9 mouse cellular contexts compared by ENCODE assay signal in genomic region chr5:25025309-25026019, GRCm38 (mm10).
DNase-seq lines count a peak whose midpoint lies in the region; ATAC-seq lines count a peak whose summit lies in the region.
"Had no signal": no experiment of that assay in that cellular context is flagged by ENCODE, and none has a peak within 500 bp of the region (broad histone marks: within the 10 kb centered on the region; RNA-seq: fewer than 3 reads in every experiment).

No protein-coding gene starts in this region.

- H3K36me3 ChIP-seq in midbrain, embryonic 16.5 days (ENCODE audit: control insufficient read depth, insufficient read depth, low read length) = no peaks in the 10 kb centered on the region
- no peaks in the 10 kb centered on the region for H3K36me3 ChIP-seq in midbrain, embryonic 13.5 days
- H3K36me3 ChIP-seq in hindbrain, embryonic 13.5 days = no peaks in the 10 kb centered on the region
- H3K36me3 ChIP-seq in forebrain, embryonic 14.5 days (ENCODE audit: control insufficient read depth, insufficient read depth, low read length) = no peaks in the 10 kb centered on the region

- 80% methylated on average over 12 of the region's 12 CpGs for WGBS in midbrain, embryonic 16.5 days
- WGBS in midbrain, embryonic 13.5 days = 72% methylated on average over 12 of the region's 12 CpGs
- WGBS in hindbrain, embryonic 13.5 days = 74% methylated on average over 12 of the region's 12 CpGs
- 76% methylated on average over 12 of the region's 12 CpGs for WGBS in forebrain, embryonic 14.5 days

- no peak overlapping the region for H3K4me3 ChIP-seq in midbrain, embryonic 16.5 days (ENCODE audit: low read depth, low read length)
- no peak overlapping the region for H3K4me3 ChIP-seq in midbrain, embryonic 13.5 days (replicated peaks)
- no peak overlapping the region for H3K4me3 ChIP-seq in hindbrain, embryonic 13.5 days
- H3K4me3 ChIP-seq in forebrain, embryonic 14.5 days (ENCODE audit: low read depth, low read length) = no peak overlapping the region

- peak; percentile 71 to 85 for DNase-seq in heart, adult 18-20 months
- DNase-seq in kidney, postnatal 4 days = peak; percentile 17 to 42
- DNase-seq in testis, postnatal 10 days (ENCODE audit: low spot score) = peak; percentile 64
- no peak for DNase-seq in frontal cortex, postnatal 10 days (ENCODE audit: low spot score in 2 of 2)
- no peak for DNase-seq in forebrain, embryonic 14.5 days (ENCODE audit: low spot score)

- 0 out of 2 replicates have a peak overlapping the region, but pooled peaks have one; percentile 4 for H3K9ac ChIP-seq in midbrain, embryonic 16.5 days (ENCODE audit: low read depth, low read length)
- H3K9ac ChIP-seq in midbrain, embryonic 13.5 days (replicated peaks) = no peak overlapping the region
- no peak overlapping the region for H3K9ac ChIP-seq in hindbrain, embryonic 13.5 days
- no peak overlapping the region for H3K9ac ChIP-seq in forebrain, embryonic 14.5 days (ENCODE audit: low read length)

- ATAC-seq in midbrain, embryonic 16.5 days = no peak
- ATAC-seq in midbrain, embryonic 13.5 days = no peak
- ATAC-seq in hindbrain, embryonic 13.5 days (ENCODE audit: low FRiP score) = no peak
- ATAC-seq in forebrain, embryonic 14.5 days = no peak
- ATAC-seq: Patski had no signal

- no peak overlapping the region for H3K27ac ChIP-seq in midbrain, embryonic 16.5 days (ENCODE audit: low read length)
- no peak overlapping the region for H3K27ac ChIP-seq in midbrain, embryonic 13.5 days
- H3K27ac ChIP-seq in hindbrain, embryonic 13.5 days = no peak overlapping the region
- H3K27ac ChIP-seq in forebrain, embryonic 14.5 days (ENCODE audit: low read depth, low read length) = no peak overlapping the region

- no peaks in the 10 kb centered on the region for H3K4me1 ChIP-seq in midbrain, embryonic 16.5 days (ENCODE audit: control insufficient read depth, insufficient read depth, low read length)
- H3K4me1 ChIP-seq in midbrain, embryonic 13.5 days (replicated peaks) = no peaks in the 10 kb centered on the region
- H3K4me1 ChIP-seq in hindbrain, embryonic 13.5 days (replicated peaks) = 0 out of 2 replicates have a peak, but pooled peaks cover 5% of the 10 kb centered on the region
- no peaks in the 10 kb centered on the region for H3K4me1 ChIP-seq in forebrain, embryonic 14.5 days (ENCODE audit: control insufficient read depth, insufficient read depth, low read length)

- no peaks in the 10 kb centered on the region for H3K9me3 ChIP-seq in midbrain, embryonic 16.5 days (replicated peaks; ENCODE audit: control insufficient read depth, low read length, poor library complexity, severe bottlenecking)
- no peaks in the 10 kb centered on the region for H3K9me3 ChIP-seq in midbrain, embryonic 13.5 days
- no peaks in the 10 kb centered on the region for H3K9me3 ChIP-seq in hindbrain, embryonic 13.5 days
- no peaks in the 10 kb centered on the region for H3K9me3 ChIP-seq in forebrain, embryonic 14.5 days (replicated peaks; ENCODE audit: control insufficient read depth, low read length)

- H3K27me3 ChIP-seq in midbrain, embryonic 16.5 days (ENCODE audit: control insufficient read depth, insufficient read depth, low read depth, low read length) = no peaks in the 10 kb centered on the region
- no peaks in the 10 kb centered on the region for H3K27me3 ChIP-seq in midbrain, embryonic 13.5 days
- no peaks in the 10 kb centered on the region for H3K27me3 ChIP-seq in hindbrain, embryonic 13.5 days
- H3K27me3 ChIP-seq in forebrain, embryonic 14.5 days (replicated peaks; ENCODE audit: control insufficient read depth, insufficient read depth, low read length) = no peaks in the 10 kb centered on the region
- H3K27me3 ChIP-seq: Patski had no signal

- H3K4me2 ChIP-seq in midbrain, embryonic 16.5 days (ENCODE audit: low read length) = no peak overlapping the region
- H3K4me2 ChIP-seq in midbrain, embryonic 13.5 days (replicated peaks) = no peak overlapping the region
- H3K4me2 ChIP-seq in hindbrain, embryonic 13.5 days = no peak overlapping the region
- no peak overlapping the region for H3K4me2 ChIP-seq in forebrain, embryonic 14.5 days (ENCODE audit: low read length)

Comparison
In these comparisons a context has a peak if more than half of its experiments do, and no peak if none do; other contexts are left out.
1. DNase-seq: peak in heart, adult 18-20 months (2 of 2), kidney, postnatal 4 days (2 of 2) and testis, postnatal 10 days (single experiment); none in frontal cortex, postnatal 10 days (0 of 2) and forebrain, embryonic 14.5 days (single experiment).